Mouse (Mus musculus) limb, embryonic 13.5 days (tissue): ENCODE measurements at regions not wholly inside any gene's neighbourhood (a gene's known extent, or its start where the extent isn't known, plus 50 kb on each side); places are given as distances from the start of the nearest gene placed in this dataset.
A peak's percentile ranks its signal among the peaks of the same experiment; 100 is the strongest.

ENCODE experiments used
- ATAC-seq: fragments of 200-750 bp; cut with Nextera tagmentation; 2 replicates; pipeline ENCODE4 v1.8.0; 2017; ENCODE audit warnings: low read depth, moderate number of reproducible peaks, moderate TSS enrichment; ENCODE audit not compliant: low FRiP score
- H3K27ac ChIP-seq: fragments of 300-500 bp; sonication (generic); 2 replicates; pipeline ENCODE4 v1.5.1; 2015; ENCODE audit warnings: inconsistent platforms, mild to moderate bottlenecking, moderate library complexity
- H3K27me3 ChIP-seq: fragments of 300-500 bp; sonication (generic); 2 replicates; pipeline ENCODE4 v1.6.1; 2015; ENCODE audit warnings: mild to moderate bottlenecking, inconsistent platforms
- H3K36me3 ChIP-seq: fragments of 300-500 bp; sonication (generic); 2 replicates; pipeline ENCODE4 v1.6.1; 2015; ENCODE audit warnings: inconsistent platforms, mild to moderate bottlenecking, moderate library complexity
- H3K4me1 ChIP-seq: fragments of 300-500 bp; sonication (generic); 2 replicates; pipeline ENCODE4 v1.6.1; 2015; ENCODE audit warnings: inconsistent platforms
- H3K4me2 ChIP-seq: fragments of 300-500 bp; sonication (generic); replicated peaks from 2 replicates; pipeline ENCODE4 v1.6.1; 2015; ENCODE audit warnings: inconsistent platforms, mild to moderate bottlenecking, moderate library complexity
- H3K4me3 ChIP-seq: fragments of 300-500 bp; sonication (generic); 2 replicates; pipeline ENCODE4 v1.5.1; 2015; ENCODE audit warnings: moderate library complexity, mild to moderate bottlenecking, inconsistent platforms
- H3K9ac ChIP-seq: fragments of 300-500 bp; sonication (generic); 2 replicates; pipeline ENCODE4 v1.6.1; 2015; ENCODE audit warnings: mild to moderate bottlenecking, inconsistent platforms
- H3K9me3 ChIP-seq: fragments of 300-500 bp; sonication (generic); 2 replicates; pipeline ENCODE4 v1.6.1; 2016; ENCODE audit warnings: inconsistent platforms
- WGBS: fragments of 180-500 bp; shearing (Covaris S2); methylation state at CpG from one replicate; pipeline ENCODE4 v1.1.7; 2015; 5-methylcytosine and 5-hydroxymethylcytosine counted together

- H3K4me2 ChIP-seq, result no peak overlapping the region
- no peak overlapping the region for H3K4me3 ChIP-seq
- H3K4me1 ChIP-seq, result no peaks in the 10 kb centered on the region
- no peak overlapping the region for H3K27ac ChIP-seq
- no peaks in the 10 kb centered on the region for H3K27me3 ChIP-seq
- no peaks in the 10 kb centered on the region for H3K36me3 ChIP-seq
- no peak for ATAC-seq
- H3K9ac ChIP-seq, result no peak overlapping the region
- no peaks in the 10 kb centered on the region for H3K9me3 ChIP-seq
Measured at GRCm38 (mm10) chr8:59265685-59266084, 353.2 kb upstream of the Galntl6 start.

GRCm38 (mm10) chr8:59232799-59233198, 320.4 kb upstream of the Galntl6 start:
- Histone ChIP-seq H3K36me3 (no peaks in the 10 kb centered on the region), H3K4me3 (no peak overlapping the region), H3K9me3 (no peaks in the 10 kb centered on the region), H3K9ac (no peak overlapping the region), H3K4me1 (no peaks in the 10 kb centered on the region), H3K4me2 (no peak overlapping the region), H3K27ac (no peak overlapping the region), H3K27me3 (no peaks in the 10 kb centered on the region)
- 71% methylated on average over 2 of the region's 2 CpGs for WGBS
- ATAC-seq, result no peak

- Histone ChIP-seq H3K27me3 (no peaks in the 10 kb centered on the region), H3K9ac (no peak overlapping the region), H3K9me3 (no peaks in the 10 kb centered on the region), H3K36me3 (no peaks in the 10 kb centered on the region), H3K4me2 (no peak overlapping the region), H3K27ac (no peak overlapping the region), H3K4me3 (no peak overlapping the region), H3K4me1 (no peaks in the 10 kb centered on the region)
- 35% methylated on average over 3 of the region's 3 CpGs for WGBS
- ATAC-seq, result no peak
Measured at GRCm38 (mm10) chr8:59224665-59225064, 312.2 kb upstream of the Galntl6 start.

DNA sequence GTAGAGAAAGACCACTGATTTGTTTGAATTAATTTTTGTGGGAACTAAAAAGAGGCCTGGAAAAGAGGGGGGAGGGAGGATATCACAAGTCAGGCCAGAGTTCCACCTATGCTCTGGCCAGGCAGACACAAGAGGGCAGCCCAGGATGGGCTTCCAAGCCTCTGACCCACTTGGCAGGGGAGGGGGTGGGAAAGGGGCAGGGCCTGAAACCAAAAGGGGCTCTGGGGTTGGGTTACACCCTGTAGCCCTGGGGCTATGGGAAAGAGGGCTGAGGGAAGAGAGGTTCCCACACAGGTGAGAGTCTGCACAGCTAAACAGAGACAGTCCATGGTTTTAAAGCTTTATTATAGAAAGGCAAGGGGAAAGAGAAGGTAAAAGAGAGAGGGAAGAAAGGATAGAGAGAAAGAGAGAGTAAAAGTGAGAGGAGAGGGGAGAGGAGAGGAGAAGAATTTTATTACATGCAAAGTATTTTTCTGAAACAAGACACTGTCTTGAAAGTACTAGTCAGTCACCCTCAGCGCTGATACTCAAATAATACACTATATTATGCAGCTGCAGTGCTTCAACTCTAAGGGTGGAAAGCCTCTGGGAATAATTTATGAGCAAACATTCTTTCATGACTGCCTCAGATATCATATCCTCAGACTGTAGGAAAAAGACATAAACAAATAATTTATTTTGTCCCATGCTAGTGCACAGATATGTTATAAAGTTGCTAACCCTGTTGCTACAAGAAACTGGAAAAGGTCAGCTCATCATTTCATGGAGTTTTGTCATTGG, 262.3 kb upstream of the Galntl6 start:
- H3K4me1 ChIP-seq, result no peaks in the 10 kb centered on the region
- no peak overlapping the region for H3K4me2 ChIP-seq
- H3K9ac ChIP-seq, result no peak overlapping the region
- H3K27ac ChIP-seq, result no peak overlapping the region
- peak; percentile 44 for ATAC-seq
- no peaks in the 10 kb centered on the region for H3K9me3 ChIP-seq
- no peak overlapping the region for H3K4me3 ChIP-seq
- no peaks in the 10 kb centered on the region for H3K27me3 ChIP-seq
- 42% methylated on average over 1 of the region's 1 CpGs for WGBS
- no peaks in the 10 kb centered on the region for H3K36me3 ChIP-seq

DNA sequence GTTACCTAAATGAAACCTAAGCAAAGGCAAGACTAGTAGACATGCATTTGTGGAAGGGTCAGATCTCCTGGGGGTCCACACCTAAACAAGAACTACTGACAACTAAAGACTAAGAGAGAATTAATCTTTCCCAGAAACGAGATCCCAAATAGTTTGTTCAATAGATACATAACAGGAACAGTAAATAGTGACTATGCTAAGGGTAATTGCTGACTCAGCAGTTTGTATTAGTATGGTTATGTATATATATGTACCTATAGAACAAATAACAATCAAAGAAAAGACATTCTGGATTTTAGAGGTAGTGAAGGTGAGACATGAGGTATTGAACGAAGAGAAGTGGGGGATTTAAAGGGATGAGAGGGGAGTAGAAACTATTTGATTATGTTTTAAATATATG, 218.3 kb upstream of the Galntl6 start:
- Histone ChIP-seq H3K27me3 (0 out of 2 replicates have a peak, but pooled peaks cover 6% of the 10 kb centered on the region), H3K4me3 (no peak overlapping the region), H3K36me3 (no peaks in the 10 kb centered on the region), H3K9me3 (no peaks in the 10 kb centered on the region), H3K27ac (no peak overlapping the region), H3K4me1 (no peaks in the 10 kb centered on the region), H3K9ac (no peak overlapping the region), H3K4me2 (no peak overlapping the region)
- no peak for ATAC-seq
- 90% methylated on average over 2 of the region's 2 CpGs for WGBS

DNA sequence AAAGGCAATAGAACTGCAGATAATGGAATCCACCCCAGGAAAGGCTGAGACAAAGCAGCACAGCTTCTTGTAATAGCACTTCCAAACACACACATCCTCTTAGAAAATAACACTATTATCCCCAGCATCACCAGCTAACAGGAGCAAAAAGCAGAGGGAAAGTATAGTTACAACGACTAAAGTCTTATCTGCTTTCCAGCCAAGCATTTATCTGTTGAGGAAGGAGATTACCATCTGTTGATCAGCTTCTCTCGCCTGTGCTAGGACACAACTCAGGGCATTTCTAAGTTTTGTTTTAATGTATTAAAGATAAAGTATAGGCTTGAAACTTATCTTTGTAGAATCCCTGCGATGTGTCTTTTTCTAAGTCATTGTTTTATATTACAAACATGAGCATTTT, 200.8 kb upstream of the Galntl6 start:
- Histone ChIP-seq H3K9me3 (no peaks in the 10 kb centered on the region), H3K9ac (no peak overlapping the region), H3K36me3 (no peaks in the 10 kb centered on the region), H3K27me3 (no peaks in the 10 kb centered on the region), H3K4me2 (no peak overlapping the region), H3K4me3 (no peak overlapping the region), H3K4me1 (no peaks in the 10 kb centered on the region), H3K27ac (no peak overlapping the region)
- no peak for ATAC-seq
- 82% methylated on average over 3 of the region's 3 CpGs for WGBS

GRCm38 (mm10) chr8:59091274-59091856, 178.9 kb upstream of the Galntl6 start:
- Histone ChIP-seq H3K9me3 (no peaks in the 10 kb centered on the region), H3K27ac (no peak overlapping the region), H3K27me3 (no peaks in the 10 kb centered on the region), H3K36me3 (no peaks in the 10 kb centered on the region), H3K4me3 (no peak overlapping the region), H3K9ac (no peak overlapping the region), H3K4me2 (no peak overlapping the region), H3K4me1 (no peaks in the 10 kb centered on the region)
- no peak for ATAC-seq
- WGBS, result 81% methylated on average over 4 of the region's 4 CpGs
